Mouse (Mus musculus) layer of hippocampus, adult 6 months (tissue): ENCODE results near the gene Arhgef40. TPM values are rescaled to one million over a fixed set of nuclear protein-coding genes. Genes with fewer than 3 reads are reported as not detected.

Experiments
- long read RNA-seq, 2 experiments: library from polyadenylated mRNA; unstranded; transcript quantifications; one replicate each; pipeline ENCODE4 v2.0.0; 2019 to 2020
- polyA plus RNA-seq: library from polyadenylated mRNA; unstranded; fragments of <200 nt; fragmentation: Nextera tagmentation; gene quantifications from 2 replicates; pipeline ENCODE4 v1.2.3, GENCODE M21; 2021

Arhgef40 gene
- 29.4 and 29.7 TPM in 2 replicates for polyA plus RNA-seq
- long read RNA-seq, experiment 1, full-length matches to known transcripts: 3 of 6 reads
- long read RNA-seq, experiment 1, partial matches to known transcripts: 2 of 6 reads
- long read RNA-seq, experiment 1, other reads (novel, unspliced or antisense): 1 of 6 reads
- long read RNA-seq, experiment 2, full-length matches to known transcripts: 18 of 41 reads
- long read RNA-seq, experiment 2, partial matches to known transcripts: 12 of 41 reads
- long read RNA-seq, experiment 2, other reads (novel, unspliced or antisense): 11 of 41 reads

DNA sequence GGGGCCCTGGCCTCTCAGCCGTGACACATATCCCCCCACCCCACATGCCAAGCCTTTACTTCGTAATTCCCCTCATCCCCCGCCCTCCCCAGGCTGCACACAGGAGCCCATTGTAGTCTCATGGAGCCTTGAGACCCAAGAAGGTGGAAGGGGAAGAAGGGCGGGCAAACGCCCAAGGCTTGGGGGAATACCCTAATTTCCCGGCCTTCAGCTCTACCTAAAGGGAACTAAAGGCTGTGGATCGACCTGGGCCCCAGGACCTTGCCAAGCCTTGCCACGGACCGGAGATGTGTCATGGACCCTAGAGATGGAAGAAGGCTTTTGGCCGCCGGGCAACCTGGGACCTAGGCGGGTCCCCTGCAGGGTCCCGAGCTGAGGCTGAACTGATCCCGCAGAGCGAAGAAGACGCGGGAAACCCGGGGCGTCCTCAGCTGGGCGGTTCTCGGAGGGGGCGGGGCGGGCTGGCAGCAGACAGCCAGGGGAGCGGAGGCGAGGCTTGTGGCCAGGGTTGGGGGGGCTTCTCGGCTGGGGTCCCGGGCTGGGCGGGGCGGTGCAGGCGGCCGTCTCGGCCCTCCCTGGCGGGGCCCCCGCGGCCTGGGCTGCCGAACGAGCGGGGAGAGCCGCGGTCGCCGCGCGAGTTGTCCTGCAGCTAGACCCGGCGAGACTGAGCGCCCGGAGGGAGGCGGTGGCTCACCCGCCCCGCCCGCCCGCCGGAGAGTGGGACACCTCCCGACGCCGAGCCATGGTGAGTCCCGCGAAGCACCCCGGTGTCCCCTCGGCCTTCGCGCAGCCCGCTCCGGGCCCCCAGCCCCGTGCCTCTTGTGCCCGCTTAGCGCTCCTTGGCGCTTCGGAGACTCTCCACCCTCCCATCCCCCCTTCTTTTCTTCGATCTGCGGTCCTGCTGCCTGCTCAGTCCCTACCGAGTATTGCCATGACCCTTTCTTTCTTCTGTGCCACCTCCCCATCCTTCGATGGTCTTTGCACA is at the start of gene Arhgef40:
Gene Arhgef40, plus strand, starts transcription at position 473 of the 985 bp plus-strand sequence.

DNA sequence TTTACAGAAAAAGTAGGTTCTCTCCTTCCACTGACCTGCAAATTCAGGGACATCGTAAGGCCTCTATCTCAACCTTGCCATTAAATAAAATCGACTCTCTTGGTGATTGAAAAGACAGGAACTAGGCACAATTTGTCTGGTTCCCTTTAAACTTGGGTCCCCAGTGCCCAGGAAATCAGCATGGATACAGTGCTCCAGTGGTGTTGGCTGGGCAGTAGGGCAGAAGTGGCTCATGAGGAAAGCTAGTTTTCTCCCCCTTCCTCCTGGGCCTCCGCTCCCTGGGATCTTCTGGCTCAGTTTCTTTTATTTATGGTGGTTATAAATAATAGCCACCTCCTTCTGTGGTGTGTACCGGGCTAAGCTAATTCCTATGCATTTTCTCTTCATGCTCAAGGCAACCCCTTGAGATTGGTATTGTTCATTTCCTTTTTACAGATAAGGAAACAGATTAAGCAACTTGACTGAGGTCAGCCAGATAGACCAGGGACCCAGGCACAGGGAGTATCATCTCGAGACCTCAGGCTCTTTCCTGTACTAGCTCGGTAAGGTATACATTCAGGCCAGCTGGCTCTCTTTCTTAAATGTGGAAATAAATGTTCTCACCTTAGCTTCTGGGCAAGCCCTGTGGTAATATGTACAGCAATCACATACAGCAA is 31.1 kb downstream of the Arhgef40 start, which contains the start of gene Tmem253:
Gene Tmem253, plus strand, starts transcription at position 214 of the 656 bp plus-strand sequence.

DNA sequence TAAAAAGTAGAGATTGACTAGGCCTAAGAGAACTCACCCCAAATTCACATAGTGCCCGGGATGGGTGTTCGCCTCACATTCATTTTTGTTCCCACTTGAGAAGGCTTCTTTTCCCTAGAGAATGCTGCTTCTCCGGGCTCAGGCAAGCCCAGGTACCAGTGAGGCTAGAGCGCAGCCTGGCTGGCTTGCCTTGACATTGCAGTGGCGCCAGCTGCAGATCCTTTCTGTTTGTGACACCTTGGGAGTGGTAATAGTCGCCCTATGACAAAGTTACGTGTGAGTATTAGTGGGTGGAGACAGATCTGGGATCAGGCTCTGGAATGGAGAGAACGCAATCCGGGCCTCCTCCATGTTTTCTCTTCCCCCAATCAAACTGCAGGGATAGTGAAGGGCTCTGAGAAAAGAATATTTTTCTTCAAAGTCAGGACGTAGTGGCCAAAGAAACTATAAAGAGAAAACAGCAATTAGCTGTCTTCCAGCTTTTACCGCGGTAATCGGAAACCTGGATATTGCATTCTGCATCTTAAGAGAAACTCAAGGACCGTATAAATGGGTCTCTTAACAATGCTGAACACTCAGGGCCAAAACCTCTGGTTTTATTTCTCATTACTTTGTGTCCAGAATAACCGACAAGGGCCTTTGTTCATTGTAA is 36.1 kb downstream of the Arhgef40 start, which contains the start of gene Zfp219:
Gene Zfp219, minus strand, starts transcription at position 248 of the 652 bp plus-strand sequence.

DNA sequence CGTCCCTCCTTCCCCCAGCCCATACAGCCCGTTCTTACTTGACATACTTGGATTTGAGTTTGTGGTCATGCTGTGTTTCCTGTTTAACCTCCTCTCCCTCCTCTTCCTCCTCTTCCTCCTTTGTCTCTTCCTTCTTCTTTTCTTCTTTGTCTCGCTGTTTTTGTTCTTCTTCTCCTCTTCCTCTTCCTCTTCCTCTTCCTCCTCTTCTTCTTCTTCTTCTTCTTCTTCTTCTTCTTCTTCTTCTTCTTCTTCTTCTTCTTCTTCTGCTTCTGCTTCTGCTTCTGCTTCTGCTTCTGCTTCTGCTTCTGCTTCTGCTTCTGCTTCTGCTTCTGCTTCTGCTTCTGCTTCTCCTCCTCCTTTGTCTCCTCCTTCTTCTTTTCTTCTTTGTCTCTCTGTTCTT is 57.8 kb downstream of the Arhgef40 start, which contains the start of gene Olfr221:
Gene Olfr221, minus strand, starts transcription at position 101 of the 400 bp plus-strand sequence.

Other genes with a start within 250 kb of the Arhgef40 start
- not detected in 2 replicates for gene Ang4, start 211.1 kb upstream of the Arhgef40 start, polyA plus RNA-seq
- gene AY358078, start 184.7 kb upstream of the Arhgef40 start, polyA plus RNA-seq: not detected in 2 replicates
- not detected in 2 replicates for gene Ear6, start 131.0 kb upstream of the Arhgef40 start, polyA plus RNA-seq
- gene Mettl17, start 99.9 kb upstream of the Arhgef40 start, polyA plus RNA-seq: 16.4 and 19.8 TPM in 2 replicates
- gene Slc39a2, start 91.8 kb upstream of the Arhgef40 start, polyA plus RNA-seq: 0.14 and 0.15 TPM in 2 replicates
- 854 and 926 TPM in 2 replicates for gene Ndrg2, start 70.6 kb upstream of the Arhgef40 start, polyA plus RNA-seq
- gene Tppp2, start 66.3 kb upstream of the Arhgef40 start, polyA plus RNA-seq: not detected in 2 replicates
- gene Rnase13, start 61.9 kb upstream of the Arhgef40 start, polyA plus RNA-seq: 0.10 TPM in 2 replicates
- 0.20 TPM in 1 of 2 replicates, not detected in the other for gene Tmem253, start 30.9 kb downstream of the Arhgef40 start, polyA plus RNA-seq
- 7.9 and 8.1 TPM in 2 replicates for gene Zfp219, start 36.0 kb downstream of the Arhgef40 start, polyA plus RNA-seq
- not detected in 2 replicates for gene Olfr221, start 57.7 kb downstream of the Arhgef40 start, polyA plus RNA-seq
- gene Hnrnpc, start 119.3 kb downstream of the Arhgef40 start, polyA plus RNA-seq: 155 and 157 TPM in 2 replicates
- gene Rpgrip1, start 126.0 kb downstream of the Arhgef40 start, polyA plus RNA-seq: 88.3 and 128 TPM in 2 replicates
- 15.3 and 19.1 TPM in 2 replicates for gene Supt16, start 212.7 kb downstream of the Arhgef40 start, polyA plus RNA-seq